Mouse (Mus musculus): ENCODE measurements around the gene Ice1. TPM values are rescaled to one million over a fixed set of nuclear protein-coding genes. Genes with fewer than 3 reads are reported as not detected.

Ice1 gene
- polyA plus RNA-seq, 1 experiment from 2014 or later = 31.8 TPM

GRCm38 (mm10) chr13:70655570-70655969, 18.1 kb upstream of the Ice1 start:
- no peaks in the 10 kb centered on the region for H3K36me3 ChIP-seq
- no peaks in the 10 kb centered on the region for H3K27me3 ChIP-seq (replicated peaks)
- H3K9me3 ChIP-seq = no peaks in the 10 kb centered on the region
- H3K27ac ChIP-seq = no peak overlapping the region
- no peak overlapping the region for H3K4me2 ChIP-seq (replicated peaks)
- ATAC-seq (ENCODE audit: low FRiP score, low read depth) = no peak
- no peak overlapping the region for H3K4me3 ChIP-seq
- WGBS = 83% methylated on average over 12 of the region's 12 CpGs
- no peak overlapping the region for H3K9ac ChIP-seq
- H3K4me1 ChIP-seq = peaks cover 6% of the 10 kb centered on the region

- no peak overlapping the region for H3K27ac ChIP-seq
- H3K4me1 ChIP-seq = peaks cover 6% of the 10 kb centered on the region
- no peak for ATAC-seq (ENCODE audit: low FRiP score, low read depth)
- no peak overlapping the region for H3K9ac ChIP-seq
- 74% methylated on average over 5 of the region's 5 CpGs for WGBS
- no peaks in the 10 kb centered on the region for H3K27me3 ChIP-seq (replicated peaks)
- H3K4me2 ChIP-seq (replicated peaks) = no peak overlapping the region
- no peaks in the 10 kb centered on the region for H3K9me3 ChIP-seq
- no peaks in the 10 kb centered on the region for H3K36me3 ChIP-seq
- H3K4me3 ChIP-seq = no peak overlapping the region
These were observed 16.8 kb upstream of the Ice1 start for GRCm38 (mm10) chr13:70654091-70654770.

DNA sequence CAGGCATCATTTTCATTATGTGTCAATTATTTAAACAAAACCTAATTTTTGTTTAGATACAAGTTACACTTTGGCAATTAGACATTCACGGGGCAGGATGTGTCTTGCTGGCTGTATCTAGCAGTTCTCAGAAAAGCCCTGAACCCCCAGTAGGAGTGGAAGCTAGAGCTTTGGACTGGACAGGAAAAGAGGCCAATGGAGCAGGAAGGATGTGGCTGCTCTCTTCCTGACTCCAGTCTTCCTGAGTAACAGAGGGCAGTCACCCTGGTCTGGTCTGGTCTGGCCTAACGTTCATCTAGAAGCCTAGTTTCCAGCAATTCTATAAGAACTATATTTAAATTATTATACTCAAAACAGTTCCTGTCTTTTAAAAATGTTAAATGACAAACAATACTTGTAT, 16.0 kb upstream of the Ice1 start:
- no peaks in the 10 kb centered on the region for H3K36me3 ChIP-seq
- H3K9ac ChIP-seq = no peak overlapping the region
- H3K4me1 ChIP-seq = peaks cover 6% of the 10 kb centered on the region
- no peak for ATAC-seq (ENCODE audit: low FRiP score, low read depth)
- H3K27ac ChIP-seq = no peak overlapping the region
- WGBS = 82% methylated on average over 2 of the region's 2 CpGs
- H3K9me3 ChIP-seq = no peaks in the 10 kb centered on the region
- H3K27me3 ChIP-seq (replicated peaks) = no peaks in the 10 kb centered on the region
- H3K4me2 ChIP-seq (replicated peaks) = no peak overlapping the region
- no peak overlapping the region for H3K4me3 ChIP-seq

GRCm38 (mm10) chr13:70650011-70650436, 12.6 kb upstream of the Ice1 start:
- Histone ChIP-seq H3K27ac (no peak overlapping the region), H3K9ac (no peak overlapping the region), H3K4me3 (no peak overlapping the region), H3K4me2 (replicated peaks) (no peak overlapping the region), H3K4me1 (no peaks in the 10 kb centered on the region; the same call in 1 of the 2 replicates), H3K9me3 (no peaks in the 10 kb centered on the region), H3K27me3 (replicated peaks) (no peaks in the 10 kb centered on the region), H3K36me3 (no peaks in the 10 kb centered on the region)
- 75% methylated on average over 3 of the region's 3 CpGs for WGBS
- ATAC-seq (ENCODE audit: low FRiP score, low read depth) = no peak

DNA sequence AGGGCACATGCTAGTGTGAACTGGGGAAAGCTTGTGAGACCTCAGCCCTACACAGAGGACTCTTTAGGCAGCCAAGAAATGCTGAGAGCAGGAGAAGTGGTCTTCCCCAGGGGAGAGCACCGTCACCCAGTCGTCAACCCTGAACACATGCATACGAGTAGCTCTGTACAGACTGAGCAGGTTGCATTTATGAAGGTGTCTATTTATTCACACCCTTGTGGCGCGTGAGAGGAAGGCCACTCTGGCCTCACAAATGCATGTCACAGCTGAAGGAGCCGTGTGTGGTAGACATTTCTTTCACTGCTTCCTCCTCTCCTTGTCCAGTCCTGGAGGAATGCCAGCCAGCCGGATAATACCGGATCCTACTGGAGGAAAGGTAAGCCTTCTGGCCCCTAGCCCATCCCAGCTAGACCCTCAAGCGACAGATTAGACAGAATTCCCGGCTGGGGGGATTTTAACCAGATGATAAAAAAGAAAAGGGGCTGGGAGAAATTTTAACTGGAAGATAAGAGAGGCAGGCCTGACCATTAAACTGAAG, 8.6 kb upstream of the Ice1 start:
- WGBS = 85% methylated on average over 10 of the region's 10 CpGs
- ATAC-seq (ENCODE audit: low FRiP score, low read depth) = no peak
- Histone ChIP-seq H3K9ac (no peak overlapping the region), H3K27me3 (replicated peaks) (no peaks in the 10 kb centered on the region), H3K27ac (no peak overlapping the region), H3K4me1 (no peaks in the 10 kb centered on the region), H3K4me3 (no peak overlapping the region), H3K9me3 (no peaks in the 10 kb centered on the region), H3K4me2 (replicated peaks) (no peak overlapping the region), H3K36me3 (no peaks in the 10 kb centered on the region)

- H3K27ac ChIP-seq = no peak overlapping the region
- no peaks in the 10 kb centered on the region for H3K27me3 ChIP-seq (replicated peaks)
- 64% methylated on average over 3 of the region's 3 CpGs for WGBS
- no peaks in the 10 kb centered on the region for H3K4me1 ChIP-seq
- H3K36me3 ChIP-seq = no peaks in the 10 kb centered on the region
- H3K4me2 ChIP-seq (replicated peaks) = no peak overlapping the region
- H3K9ac ChIP-seq = no peak overlapping the region
- H3K9me3 ChIP-seq = no peaks in the 10 kb centered on the region
- 0 out of 2 replicates have a peak, but pooled peaks have one; percentile 19 for ATAC-seq (ENCODE audit: low FRiP score, low read depth)
- no peak overlapping the region for H3K4me3 ChIP-seq
These were observed 6.6 kb upstream of the Ice1 start for GRCm38 (mm10) chr13:70644083-70644462.

GRCm38 (mm10) chr13:70643408-70644082, 6.1 kb upstream of the Ice1 start:
- Histone ChIP-seq H3K9me3 (no peaks in the 10 kb centered on the region), H3K9ac (no peak overlapping the region), H3K4me3 (no peak overlapping the region), H3K4me2 (replicated peaks) (no peak overlapping the region), H3K27me3 (replicated peaks) (no peaks in the 10 kb centered on the region), H3K27ac (no peak overlapping the region), H3K4me1 (no peaks in the 10 kb centered on the region), H3K36me3 (no peaks in the 10 kb centered on the region)
- WGBS = 22% methylated on average over 10 of the region's 10 CpGs
- ATAC-seq (ENCODE audit: low FRiP score, low read depth) = peak; percentile 35; the same call in 1 of the 2 replicates

GRCm38 (mm10) chr13:70641941-70642340, 4.5 kb upstream of the Ice1 start:
- no peak for ATAC-seq (ENCODE audit: low FRiP score, low read depth)
- 77% methylated on average over 4 of the region's 4 CpGs for WGBS
- Histone ChIP-seq H3K9ac (no peak overlapping the region), H3K4me2 (replicated peaks) (no peak overlapping the region), H3K9me3 (no peaks in the 10 kb centered on the region), H3K4me1 (no peaks in the 10 kb centered on the region), H3K27me3 (replicated peaks) (no peaks in the 10 kb centered on the region), H3K36me3 (no peaks in the 10 kb centered on the region), H3K27ac (no peak overlapping the region), H3K4me3 (no peak overlapping the region)

GRCm38 (mm10) chr13:70641381-70641780, 3.9 kb upstream of the Ice1 start:
- ATAC-seq (ENCODE audit: low FRiP score, low read depth) = no peak
- Histone ChIP-seq H3K9me3 (no peaks in the 10 kb centered on the region), H3K27ac (no peak overlapping the region), H3K27me3 (replicated peaks) (no peaks in the 10 kb centered on the region), H3K4me3 (no peak overlapping the region), H3K9ac (no peak overlapping the region), H3K36me3 (no peaks in the 10 kb centered on the region), H3K4me2 (replicated peaks) (no peak overlapping the region), H3K4me1 (peaks cover 5% of the 10 kb centered on the region)
- 92% methylated on average over 5 of the region's 5 CpGs for WGBS

DNA sequence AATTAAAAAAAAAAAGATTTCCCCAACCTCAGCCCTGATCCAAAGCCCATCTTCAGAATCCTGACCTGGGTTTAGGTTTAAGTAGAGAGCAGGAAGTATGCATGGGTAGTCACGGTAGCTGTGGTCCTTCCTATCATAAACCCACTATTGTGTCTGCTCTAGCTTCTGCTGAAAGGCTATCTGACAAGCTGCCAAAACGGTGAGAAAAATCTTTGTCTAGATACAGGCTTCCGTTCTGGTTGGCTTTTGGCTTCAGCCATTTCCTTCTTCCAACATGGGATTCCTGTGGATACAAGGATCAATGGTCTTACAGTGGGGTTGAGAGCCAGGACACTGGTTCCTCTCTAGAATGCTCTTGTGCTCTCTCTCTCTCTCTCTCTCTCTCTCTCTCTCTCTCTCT, 2.2 kb upstream of the Ice1 start:
- H3K27ac ChIP-seq = no peak overlapping the region
- no peak overlapping the region for H3K9ac ChIP-seq
- H3K27me3 ChIP-seq (replicated peaks) = no peaks in the 10 kb centered on the region
- no peaks in the 10 kb centered on the region for H3K36me3 ChIP-seq
- 79% methylated on average over 3 of the region's 3 CpGs for WGBS
- no peak overlapping the region for H3K4me3 ChIP-seq
- H3K4me1 ChIP-seq = peaks cover 18% of the 10 kb centered on the region
- no peak overlapping the region for H3K4me2 ChIP-seq (replicated peaks)
- ATAC-seq (ENCODE audit: low FRiP score, low read depth) = no peak
- H3K9me3 ChIP-seq = no peaks in the 10 kb centered on the region

- under 1% methylated on average over 42 of the region's 42 CpGs for WGBS
- ATAC-seq (ENCODE audit: low FRiP score, low read depth) = peak; percentile 96
- peak overlapping the region; percentile 94 for H3K4me3 ChIP-seq
- H3K27me3 ChIP-seq (replicated peaks) = no peaks in the 10 kb centered on the region
- peak overlapping the region; percentile 71 for H3K4me2 ChIP-seq (replicated peaks)
- H3K9me3 ChIP-seq = no peaks in the 10 kb centered on the region
- H3K27ac ChIP-seq = peak overlapping the region; percentile 60; the same call in 1 of the 2 replicates
- H3K9ac ChIP-seq = peak overlapping the region; percentile 94
- H3K36me3 ChIP-seq = no peaks in the 10 kb centered on the region
- H3K4me1 ChIP-seq = peaks cover 18% of the 10 kb centered on the region
These were observed 343 bp upstream of the Ice1 start for GRCm38 (mm10) chr13:70637662-70638291.

DNA sequence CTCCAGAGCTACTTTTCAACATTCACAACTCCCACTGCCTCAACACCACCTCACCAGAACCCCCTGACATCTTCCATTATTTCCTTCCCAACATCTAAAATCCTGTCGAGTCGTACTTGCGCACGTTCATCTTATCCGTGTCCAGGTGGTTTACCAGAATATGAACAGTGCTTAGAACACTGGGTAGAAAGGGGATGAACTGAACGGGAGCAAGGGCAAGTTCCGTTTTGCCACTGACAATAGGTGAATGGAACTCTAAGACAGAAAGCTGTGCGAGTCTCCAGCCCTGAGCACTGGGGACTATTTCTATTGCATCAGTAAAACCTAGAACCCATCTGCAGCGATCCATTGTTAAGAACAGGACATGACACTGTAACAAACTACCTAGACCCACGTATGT, 728 bp downstream of the Ice1 start:
- Histone ChIP-seq H3K4me3 (peak overlapping the region; percentile 94), H3K4me2 (replicated peaks) (peak overlapping the region; percentile 71), H3K36me3 (no peaks in the 10 kb centered on the region), H3K27ac (no peak overlapping the region), H3K27me3 (replicated peaks) (no peaks in the 10 kb centered on the region), H3K4me1 (peaks cover 18% of the 10 kb centered on the region), H3K9ac (peak overlapping the region; percentile 94), H3K9me3 (no peaks in the 10 kb centered on the region)
- no peak for ATAC-seq (ENCODE audit: low FRiP score, low read depth)
- WGBS = 29% methylated on average over 10 of the region's 10 CpGs
